Mouse (Mus musculus) C3H10T1/2 (cell line): ENCODE data around the gene Flywch2. TPM values are rescaled to one million over a fixed set of nuclear protein-coding genes. Genes with fewer than 3 reads are reported as not detected.

Source experiments
- polyA plus RNA-seq, 2 experiments: library from polyadenylated mRNA; unstranded; fragments of >200 nt; fragmentation: generic; extraction: Trizol; gene quantifications; one replicate each; pipeline ENCODE4 v1.2.1; 2012; ENCODE audit warnings: missing spikeins in 2 of 2

Flywch2 gene
- polyA plus RNA-seq, result under 1 TPM in 1 of 2 experiments, not detected in 1; 0.55 TPM

GRCm38 (mm10) chr17:23785561-23786471, at the start of gene Flywch2:
Gene Flywch2, minus strand, starts transcription at chr17:23786081.

DNA sequence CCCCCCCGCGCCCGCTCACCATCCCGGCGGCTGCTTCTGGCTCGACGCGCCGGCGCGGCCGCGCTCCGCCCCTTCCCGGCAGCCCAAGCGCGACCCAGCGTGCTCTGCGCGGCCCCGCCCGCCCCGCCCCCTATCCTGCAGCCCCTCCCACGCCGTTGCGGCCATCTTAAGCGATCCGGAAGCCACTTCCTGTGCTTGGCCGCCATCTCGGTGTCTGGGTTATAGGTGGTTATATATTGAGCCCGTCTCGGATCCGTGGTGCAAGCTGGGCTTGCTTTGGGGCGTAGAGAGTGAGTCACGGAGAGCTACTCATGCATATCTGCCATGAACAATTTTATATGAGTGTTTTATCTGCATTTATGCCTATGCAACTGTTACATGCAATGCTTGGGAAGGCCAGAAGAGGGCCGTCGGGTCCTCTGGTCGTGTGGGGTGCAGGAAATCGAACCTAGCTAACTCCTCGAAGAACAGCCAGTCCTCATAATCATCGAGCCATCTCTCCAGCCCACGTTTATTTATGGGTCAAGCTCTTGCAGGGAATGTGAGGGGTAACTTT, 43.3 kb upstream of the Flywch2 start, which contains the start of gene Elob:
Gene Elob (minus strand): TSS at position 73 of the 556 bp plus-strand sequence.

DNA sequence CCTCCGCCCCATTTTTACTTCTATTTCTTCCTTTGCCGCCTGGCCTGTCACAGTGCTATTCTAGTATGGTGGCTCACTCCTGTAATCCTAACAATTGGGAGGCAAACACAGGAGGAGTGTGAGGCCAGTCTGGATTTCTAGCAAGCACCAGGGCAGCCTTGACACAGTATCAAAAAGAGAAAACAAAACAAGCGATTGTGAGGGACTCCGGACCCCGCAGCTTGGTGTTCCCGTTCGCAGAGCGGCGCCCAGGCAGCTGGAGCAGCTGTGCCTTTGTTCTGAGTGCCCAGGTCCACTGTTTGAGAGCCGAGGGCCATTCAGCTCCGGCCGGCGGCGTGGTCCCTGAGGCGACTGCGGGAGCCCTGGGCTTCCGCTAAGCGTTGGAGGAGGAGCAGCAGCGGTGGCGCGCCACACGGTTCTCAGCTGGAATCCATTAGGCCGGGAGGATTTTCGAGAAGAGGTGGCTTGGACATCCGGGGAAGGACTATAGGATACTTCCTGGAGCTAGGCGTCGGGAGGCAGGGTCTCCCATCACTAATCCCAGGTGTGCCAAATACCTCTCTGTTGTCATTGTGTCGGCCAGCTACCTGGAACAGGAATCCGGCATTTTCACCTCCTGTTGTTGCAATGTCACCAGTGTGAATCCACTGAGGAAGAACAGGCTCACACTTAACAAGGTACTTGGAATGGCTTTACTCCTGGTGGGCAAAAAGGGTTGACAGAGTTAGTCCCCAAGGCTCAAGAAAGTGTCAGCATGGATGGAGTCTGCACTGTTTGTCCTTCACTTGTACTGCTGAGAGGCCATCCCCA, 4.6 kb upstream of the Flywch2 start, which contains the start of gene Srrm2:
Gene Srrm2 (plus strand): TSS at position 264 of the 810 bp plus-strand sequence.

GRCm38 (mm10) chr17:23771284-23772218, 14.3 kb downstream of the Flywch2 start, which contains the start of gene Flywch1:
Gene Flywch1, minus strand, starts transcription at chr17:23771602.

DNA sequence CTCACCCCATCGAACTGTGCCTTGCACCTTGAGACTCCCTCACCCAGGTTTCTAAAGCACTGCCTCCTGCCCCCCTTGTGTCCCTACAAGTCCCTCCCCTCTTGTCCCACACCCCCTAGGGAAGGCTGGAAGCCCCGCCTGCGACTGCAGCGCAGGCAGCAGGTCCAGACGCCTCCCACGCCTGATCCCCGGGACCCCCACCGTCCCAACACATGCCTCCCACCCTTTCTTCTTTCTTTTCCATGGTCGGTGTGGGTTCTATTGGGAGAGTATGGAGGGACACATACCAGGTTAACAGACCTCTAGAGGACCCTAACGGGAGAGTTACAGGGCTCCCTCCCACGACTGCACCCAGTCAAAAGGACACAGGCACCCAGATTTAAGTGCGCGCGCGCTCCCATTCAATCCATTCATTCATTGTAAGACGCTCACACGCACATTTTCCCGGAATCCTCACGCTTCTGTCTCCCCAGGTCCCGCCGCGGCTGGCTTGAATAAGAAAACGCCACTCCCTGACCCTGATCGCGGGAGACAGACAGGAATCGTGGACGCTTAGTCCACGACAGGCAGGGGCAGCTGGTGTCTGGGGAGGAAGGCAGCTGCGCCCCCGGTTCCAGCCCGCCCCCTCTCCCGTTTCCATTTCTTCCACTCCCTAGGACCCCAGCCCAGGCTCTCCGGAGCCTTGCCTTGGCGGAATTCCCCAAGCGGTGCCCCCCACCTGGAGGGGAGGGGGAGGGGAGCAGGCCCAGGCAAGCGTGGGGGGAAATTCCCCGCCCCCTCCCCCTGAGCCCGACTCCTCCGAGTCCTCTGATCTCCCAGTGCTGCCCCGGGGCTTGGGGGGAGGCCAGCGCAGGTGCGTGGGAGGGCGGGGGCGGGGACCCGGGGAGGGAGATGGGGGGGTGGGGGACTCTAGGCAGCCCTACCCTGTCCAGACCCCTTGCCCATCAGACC, 40.3 kb downstream of the Flywch2 start, which contains the start of gene Kremen2:
Gene Kremen2 (minus strand): TSS at position 533 of the 951 bp plus-strand sequence.

DNA sequence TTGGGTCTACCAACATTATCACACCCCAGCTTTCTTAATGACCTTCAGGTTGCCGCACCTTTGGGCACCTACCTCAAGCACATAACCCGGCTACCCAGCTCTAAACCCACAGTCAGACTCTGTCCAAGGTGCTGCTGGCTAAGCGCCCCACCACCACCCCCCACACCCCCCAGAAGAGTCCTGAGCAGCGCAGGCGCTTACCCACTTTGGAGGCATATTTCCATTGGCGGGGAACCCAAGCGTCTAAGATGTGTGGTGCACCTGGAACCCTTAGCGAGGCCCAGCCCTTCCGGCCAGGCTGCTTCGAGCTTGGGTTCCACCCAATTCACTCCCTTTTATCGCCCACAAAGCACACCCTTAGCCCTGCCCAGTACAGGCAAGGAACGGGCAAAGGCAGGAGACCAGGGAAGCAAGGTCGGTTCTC, 45.3 kb downstream of the Flywch2 start, which contains the start of gene Paqr4:
Gene Paqr4 (minus strand): TSS at position 270 of the 424 bp plus-strand sequence.

Other genes starting within 250 kb of the Flywch2 start
- 10 to 100 TPM in 1 of 2 experiments, 1 to 10 TPM in 1; 9.1 to 12.4 TPM for gene Zfp213, start 221.8 kb downstream of the Flywch2 start, polyA plus RNA-seq
- gene Zfp13, start 186.6 kb downstream of the Flywch2 start, polyA plus RNA-seq, result 1 to 10 TPM; 2.1 to 3.2 TPM
- gene Zscan10, start 185.2 kb downstream of the Flywch2 start, polyA plus RNA-seq, result under 1 TPM in 1 of 2 experiments, not detected in 1; 0.02 TPM
- not detected for gene Mmp25, start 140.8 kb downstream of the Flywch2 start, polyA plus RNA-seq
- under 1 TPM; 0.05 to 0.18 TPM for gene Bicdl2, start 125.6 kb downstream of the Flywch2 start, polyA plus RNA-seq
- gene Hcfc1r1, start 112.5 kb downstream of the Flywch2 start, polyA plus RNA-seq, result 100 to 1,000 TPM; 438 to 526 TPM
- gene Thoc6, start 112.2 kb downstream of the Flywch2 start, polyA plus RNA-seq, result 10 to 100 TPM; 27.0 to 29.9 TPM
- 100 to 1,000 TPM in 1 of 2 experiments, 10 to 100 TPM in 1; 78.5 to 413 TPM for gene Tnfrsf12a, start 108.6 kb downstream of the Flywch2 start, polyA plus RNA-seq
- gene Cldn6, start 106.8 kb downstream of the Flywch2 start, polyA plus RNA-seq, result under 1 TPM in 1 of 2 experiments, not detected in 1; 0.04 TPM
- 1 to 10 TPM in 1 of 2 experiments, under 1 TPM in 1; 0.53 to 3.5 TPM for gene Cldn9, start 102.1 kb downstream of the Flywch2 start, polyA plus RNA-seq
- under 1 TPM; 0.07 to 0.45 TPM for gene 1520401A03Rik, start 63.3 kb downstream of the Flywch2 start, polyA plus RNA-seq
- gene Pkmyt1, start 59.7 kb downstream of the Flywch2 start, polyA plus RNA-seq, result 10 to 100 TPM; 24.3 to 38.2 TPM
- 10 to 100 TPM; 22.3 to 32.8 TPM for gene Paqr4, start 45.2 kb downstream of the Flywch2 start, polyA plus RNA-seq
- gene Kremen2, start 40.2 kb downstream of the Flywch2 start, polyA plus RNA-seq, result under 1 TPM in 1 of 2 experiments, not detected in 1; 0.07 TPM
- 10 to 100 TPM; 49.7 to 60.6 TPM for gene Flywch1, start 14.5 kb downstream of the Flywch2 start, polyA plus RNA-seq
- gene Srrm2, start 4.5 kb upstream of the Flywch2 start, polyA plus RNA-seq, result 100 to 1,000 TPM in 1 of 2 experiments, 10 to 100 TPM in 1; 26.7 to 115 TPM
- 1,000 to 10,000 TPM; 1,533 to 1,676 TPM for gene Elob, start 43.1 kb upstream of the Flywch2 start, polyA plus RNA-seq
- gene Prss33, start 50.0 kb upstream of the Flywch2 start, polyA plus RNA-seq, result not detected
- gene Prss32, start 57.8 kb upstream of the Flywch2 start, polyA plus RNA-seq, result under 1 TPM in 1 of 2 experiments, not detected in 1; 0.05 TPM
- gene Prss41, start 58.1 kb upstream of the Flywch2 start, polyA plus RNA-seq, result under 1 TPM in 1 of 2 experiments, not detected in 1; 0.02 TPM
- gene Prss21, start 82.0 kb upstream of the Flywch2 start, polyA plus RNA-seq, result not detected
- not detected for gene Dcpp1, start 94.8 kb upstream of the Flywch2 start, polyA plus RNA-seq
- not detected for gene Dcpp2, start 94.8 kb upstream of the Flywch2 start, polyA plus RNA-seq
- gene Dcpp3, start 131.4 kb upstream of the Flywch2 start, polyA plus RNA-seq, result not detected
- not detected for gene Sbp, start 155.6 kb upstream of the Flywch2 start, polyA plus RNA-seq
- gene Sbpl, start 169.2 kb upstream of the Flywch2 start, polyA plus RNA-seq, result not detected
- under 1 TPM; 0.02 to 0.22 TPM for gene Prss30, start 194.5 kb upstream of the Flywch2 start, polyA plus RNA-seq
- gene Prss22, start 212.0 kb upstream of the Flywch2 start, polyA plus RNA-seq, result under 1 TPM; 0.46 to 0.69 TPM